In the genomic region with DNA sequence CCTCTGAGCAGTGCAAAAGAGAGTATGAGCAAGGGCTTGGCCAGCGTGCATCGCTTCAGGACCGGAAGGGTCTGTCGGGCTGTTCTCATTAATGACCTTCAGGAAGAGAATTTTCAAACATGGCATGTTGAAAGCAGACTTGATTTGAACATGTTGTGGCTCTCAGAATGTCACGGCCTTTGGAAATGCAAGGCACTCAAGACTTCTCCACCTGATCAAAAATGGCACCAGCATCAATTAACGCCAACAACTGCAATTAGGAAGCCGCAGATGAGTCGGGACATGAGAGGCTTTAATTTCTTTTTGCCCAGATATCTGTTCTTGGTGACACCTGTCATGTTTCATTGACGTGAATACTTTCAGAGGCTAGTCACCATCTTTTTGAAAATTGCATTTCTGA, we compare ENCODE assay signal across 21 mouse cellular contexts.
A peak's percentile ranks its signal among the peaks of the same experiment; 100 is the strongest.
DNase-seq lines count a peak whose midpoint lies in the region; ATAC-seq and TF ChIP-seq lines count a peak whose summit lies in the region.
"Had no signal": no experiment of that assay in that cellular context is flagged by ENCODE, and none has a peak within 500 bp of the region (broad histone marks: within the 10 kb centered on the region; RNA-seq: fewer than 3 reads in every experiment).

No protein-coding gene starts in this region.

- no peak overlapping the region for H3K4me3 ChIP-seq in heart, embryonic 13.5 days
- no peak overlapping the region for H3K4me3 ChIP-seq in heart, embryonic 10.5 days
- H3K4me3 ChIP-seq in lung, embryonic 14.5 days (ENCODE audit: low read depth, low read length): no peak overlapping the region
- H3K4me3 ChIP-seq: forebrain, embryonic 13.5 days; heart, embryonic 15.5 days; intestine, embryonic 15.5 days had no signal

- 50% methylated on average over 9 of the region's 9 CpGs for WGBS in heart, embryonic 13.5 days
- 59% methylated on average over 9 of the region's 9 CpGs for WGBS in heart, embryonic 10.5 days
- 65% methylated on average over 9 of the region's 9 CpGs for WGBS in lung, embryonic 14.5 days

- ATAC-seq in heart, embryonic 13.5 days (ENCODE audit: extremely low read depth, insufficient number of reproducible peaks, low FRiP score, low TSS enrichment): no peak
- ATAC-seq in lung, embryonic 14.5 days (ENCODE audit: insufficient read depth): no peak
- ATAC-seq: activated CD4-positive, CD25-positive, alpha-beta regulatory T cell, adult 4 months; CD4-positive, CD25-positive, alpha-beta regulatory T cell, adult 4 months; forebrain, embryonic 13.5 days; forebrain, postnatal 0 days; intestine, embryonic 15.5 days had no signal

- H3K36me3 ChIP-seq in heart, embryonic 13.5 days: no peaks in the 10 kb centered on the region
- H3K36me3 ChIP-seq in heart, embryonic 10.5 days: no peaks in the 10 kb centered on the region
- no peaks in the 10 kb centered on the region for H3K36me3 ChIP-seq in lung, embryonic 14.5 days (ENCODE audit: insufficient read depth)
- H3K36me3 ChIP-seq: G1E; heart, embryonic 15.5 days; intestine, embryonic 15.5 days had no signal

- DNase-seq in heart, embryonic 10.5 days (ENCODE audit: low spot score): no peak
- DNase-seq in lung, embryonic 14.5 days: peak; percentile 45
- DNase-seq in lung, postnatal 10 days: no peak
- peak; percentile 32 for DNase-seq in Muller cell, postnatal 12 days (ENCODE audit: inconsistent ontology term)
- peak; percentile 59 for DNase-seq in retina, postnatal 1 day
- DNase-seq in T-cell, adult 2 months (ENCODE audit: low spot score): no peak
- DNase-seq: adrenal gland, postnatal 14 days; B cell, adult 2 months; cerebellum, adult 18-20 months; cerebellum, adult 9-11 months; cerebellum, postnatal 36 days; forebrain, postnatal 0 days; gastrocnemius, postnatal 25 days had no signal

- no peak overlapping the region for H3K27ac ChIP-seq in heart, embryonic 13.5 days (replicated peaks)
- H3K27ac ChIP-seq in heart, embryonic 10.5 days: no peak overlapping the region
- H3K27ac ChIP-seq in lung, embryonic 14.5 days (ENCODE audit: low read depth): no peak overlapping the region
- H3K27ac ChIP-seq: forebrain, embryonic 13.5 days; heart, embryonic 15.5 days; hindbrain, embryonic 14.5 days; intestine, embryonic 15.5 days had no signal

- H3K4me2 ChIP-seq in heart, embryonic 13.5 days: peak overlapping the region; percentile 39
- no peak overlapping the region for H3K4me2 ChIP-seq in lung, embryonic 14.5 days
- H3K4me2 ChIP-seq: forebrain, embryonic 13.5 days; heart, embryonic 15.5 days; hindbrain, embryonic 14.5 days; intestine, embryonic 15.5 days had no signal

- peaks cover 13% of the 10 kb centered on the region for H3K27me3 ChIP-seq in heart, embryonic 13.5 days (replicated peaks)
- peaks cover 5% of the 10 kb centered on the region; the same call in 1 of the 2 replicates for H3K27me3 ChIP-seq in heart, embryonic 10.5 days (ENCODE audit: insufficient read depth, poor library complexity, severe bottlenecking)
- H3K27me3 ChIP-seq in lung, embryonic 14.5 days (ENCODE audit: insufficient read depth, low read length): no peaks in the 10 kb centered on the region
- H3K27me3 ChIP-seq: forebrain, embryonic 13.5 days; intestine, embryonic 15.5 days had no signal

- H3K9ac ChIP-seq in heart, embryonic 13.5 days: no peak overlapping the region
- H3K9ac ChIP-seq in lung, embryonic 14.5 days: no peak overlapping the region
- H3K9ac ChIP-seq: forebrain, embryonic 13.5 days; forebrain, postnatal 0 days; heart, embryonic 15.5 days; hindbrain, embryonic 14.5 days; intestine, embryonic 15.5 days had no signal

- H3K9me3 ChIP-seq in heart, embryonic 13.5 days: no peaks in the 10 kb centered on the region
- H3K9me3 ChIP-seq in heart, embryonic 10.5 days: no peaks in the 10 kb centered on the region
- H3K9me3 ChIP-seq in lung, embryonic 14.5 days (ENCODE audit: low read depth, low read length): no peaks in the 10 kb centered on the region
- H3K9me3 ChIP-seq: forebrain, embryonic 13.5 days; heart, embryonic 15.5 days; intestine, embryonic 15.5 days had no signal

- peaks cover 6% of the 10 kb centered on the region for H3K4me1 ChIP-seq in heart, embryonic 13.5 days
- no peaks in the 10 kb centered on the region for H3K4me1 ChIP-seq in heart, embryonic 10.5 days
- no peaks in the 10 kb centered on the region for H3K4me1 ChIP-seq in lung, embryonic 14.5 days (ENCODE audit: insufficient read depth)
- H3K4me1 ChIP-seq: heart, embryonic 15.5 days; intestine, embryonic 15.5 days had no signal

- TF ChIP-seq CTCF in lung, embryonic 14.5 days (IDR thresholded peaks at IDR 0.05; ENCODE audit: low read depth): no peak

Comparison
In these comparisons a context has a peak if more than half of its experiments do, and no peak if none do; other contexts are left out.
1. DNase-seq: peak in lung, embryonic 14.5 days (single experiment), Muller cell, postnatal 12 days (single experiment) and retina, postnatal 1 day (single experiment); none in heart, embryonic 10.5 days (single experiment), lung, postnatal 10 days (single experiment) and T-cell, adult 2 months (single experiment).